Mouse (Mus musculus) limb, embryonic 10.5 days (tissue): ENCODE measurements around the gene Nemp2. TPM values are rescaled to one million over a fixed set of nuclear protein-coding genes. Genes with fewer than 3 reads are reported as not detected.
"Not testable (repeated sequence)": the region's sequence is repeated elsewhere in the genome, so short reads cannot be mapped to it uniquely, and the experiment has no call there.

Experiments
- DNase-seq: peaks from one replicate; pipeline ENCODE4 v3.0.0-alpha.2; 2017; ENCODE audit warnings: low spot score
- H3K27ac ChIP-seq: fragments of 300-500 bp; sonication (generic); 2 replicates; pipeline ENCODE4 v1.5.1; 2016; ENCODE audit warnings: mild to moderate bottlenecking
- H3K27me3 ChIP-seq: fragments of 300-500 bp; sonication (generic); 2 replicates; pipeline ENCODE4 v1.6.1; 2016; ENCODE audit warnings: low read depth, mild to moderate bottlenecking; ENCODE audit not compliant: poor library complexity, severe bottlenecking
- H3K36me3 ChIP-seq: fragments of 300-500 bp; sonication (generic); 2 replicates; pipeline ENCODE4 v1.6.1; 2016; ENCODE audit warnings: mild to moderate bottlenecking, moderate library complexity
- H3K4me1 ChIP-seq: fragments of 300-500 bp; sonication (generic); 2 replicates; pipeline ENCODE4 v1.6.1; 2016
- H3K4me3 ChIP-seq: fragments of 300-500 bp; sonication (generic); 2 replicates; pipeline ENCODE4 v1.5.1; 2016; ENCODE audit warnings: mild to moderate bottlenecking, moderate library complexity
- H3K9me3 ChIP-seq: fragments of 300-500 bp; sonication (generic); replicated peaks from 2 replicates; pipeline ENCODE4 v1.6.1; 2016; ENCODE audit warnings: mild to moderate bottlenecking
- WGBS: fragments of 180-500 bp; shearing (Covaris S2); methylation state at CpG from one replicate; pipeline ENCODE4 v1.1.7; 2016; 5-methylcytosine and 5-hydroxymethylcytosine counted together
- polyA plus RNA-seq: library from polyadenylated mRNA; unstranded; fragments of >200 nt; fragmentation: Nextera tagmentation; extraction: Ambion mirVana; gene quantifications from 2 replicates; pipeline ENCODE4 v1.2.1, GENCODE M21; 2016

Nemp2 gene
- polyA plus RNA-seq, 1 experiment from 2014 or later = 12.5 TPM

GRCm38 (mm10) chr1:52660765-52661164 is 30.3 kb downstream of the Nemp2 start:
- Histone ChIP-seq H3K4me3 (no peak overlapping the region), H3K4me1 (peaks cover 7% of the 10 kb centered on the region; the same call in 1 of the 2 replicates), H3K27ac (no peak overlapping the region), H3K9me3 (no peaks in the 10 kb centered on the region), H3K27me3 (no peaks in the 10 kb centered on the region), H3K36me3 (no peaks in the 10 kb centered on the region)
- WGBS = 87% methylated on average over 12 of the region's 12 CpGs
- DNase-seq = no peak

- no peak for DNase-seq
- Histone ChIP-seq H3K27ac (no peak overlapping the region), H3K4me3 (no peak overlapping the region), H3K9me3 (no peaks in the 10 kb centered on the region), H3K36me3 (no peaks in the 10 kb centered on the region), H3K4me1 (peaks cover 7% of the 10 kb centered on the region; the same call in 1 of the 2 replicates), H3K27me3 (no peaks in the 10 kb centered on the region)
- 92% methylated on average over 7 of the region's 7 CpGs for WGBS
Observed at GRCm38 (mm10) chr1:52663228-52663627, 32.7 kb downstream of the Nemp2 start.

GRCm38 (mm10) chr1:52668743-52669323 is 38.3 kb downstream of the Nemp2 start:
- Histone ChIP-seq H3K27me3 (no peaks in the 10 kb centered on the region), H3K4me1 (peaks cover 3% of the 10 kb centered on the region; the same call in 1 of the 2 replicates), H3K4me3 (no peak overlapping the region), H3K36me3 (no peaks in the 10 kb centered on the region), H3K27ac (no peak overlapping the region), H3K9me3 (no peaks in the 10 kb centered on the region)
- DNase-seq = no peak
- WGBS = 60% methylated on average over 7 of the region's 7 CpGs

- DNase-seq = no peak
- Histone ChIP-seq H3K9me3 (no peaks in the 10 kb centered on the region), H3K36me3 (no peaks in the 10 kb centered on the region), H3K4me3 (no peak overlapping the region), H3K27ac (no peak overlapping the region), H3K27me3 (no peaks in the 10 kb centered on the region), H3K4me1 (peaks cover 3% of the 10 kb centered on the region; the same call in 1 of the 2 replicates)
- 96% methylated on average over 1 of the region's 1 CpGs for WGBS
Observed at GRCm38 (mm10) chr1:52669931-52670330, 39.4 kb downstream of the Nemp2 start.

- DNase-seq = no peak
- no peaks in the 10 kb centered on the region for H3K9me3 ChIP-seq
- H3K27me3 ChIP-seq = no peaks in the 10 kb centered on the region
- no peaks in the 10 kb centered on the region for H3K36me3 ChIP-seq
- H3K27ac ChIP-seq = no peak overlapping the region
- H3K4me3 ChIP-seq = no peak overlapping the region
- whole genome bisulfite sequencing = 74% methylated on average over 7 of the region's 7 CpGs
- H3K4me1 ChIP-seq = peaks cover 3% of the 10 kb centered on the region; the same call in 1 of the 2 replicates
Observed at GRCm38 (mm10) chr1:52675561-52676551, 45.4 kb downstream of the Nemp2 start.

GRCm38 (mm10) chr1:52676621-52677020 is 46.1 kb downstream of the Nemp2 start:
- Histone ChIP-seq H3K36me3 (no peaks in the 10 kb centered on the region), H3K9me3 (no peaks in the 10 kb centered on the region), H3K27me3 (no peaks in the 10 kb centered on the region), H3K4me3 (no peak overlapping the region), H3K27ac (no peak overlapping the region), H3K4me1 (peaks cover 3% of the 10 kb centered on the region; the same call in 1 of the 2 replicates)
- DNase-seq = no peak
- WGBS = 88% methylated on average over 3 of the region's 3 CpGs

- H3K9me3 ChIP-seq = no peaks in the 10 kb centered on the region
- H3K27me3 ChIP-seq = no peaks in the 10 kb centered on the region
- H3K36me3 ChIP-seq = no peaks in the 10 kb centered on the region
- no peak overlapping the region for H3K27ac ChIP-seq
- H3K4me1 ChIP-seq = no peaks in the 10 kb centered on the region
- H3K4me3 ChIP-seq = no peak overlapping the region
- WGBS = 86% methylated on average over 4 of the region's 4 CpGs
- DNase-seq = no peak
Observed at GRCm38 (mm10) chr1:52683550-52683949, 53.0 kb downstream of the Nemp2 start.

- DNase-seq = no peak
- Histone ChIP-seq H3K27ac (no peak overlapping the region), H3K36me3 (no peaks in the 10 kb centered on the region), H3K9me3 (no peaks in the 10 kb centered on the region), H3K4me1 (no peaks in the 10 kb centered on the region), H3K4me3 (no peak overlapping the region), H3K27me3 (no peaks in the 10 kb centered on the region)
- WGBS = 94% methylated on average over 8 of the region's 8 CpGs
Observed at GRCm38 (mm10) chr1:52687636-52688035, 57.1 kb downstream of the Nemp2 start.

- H3K27me3 ChIP-seq, DNase-seq, H3K27ac ChIP-seq, H3K9me3 ChIP-seq, H3K36me3 ChIP-seq, H3K4me3 ChIP-seq, H3K4me1 ChIP-seq: not testable (repeated sequence)
- WGBS = 95% methylated on average over 13 of the region's 13 CpGs
Observed at GRCm38 (mm10) chr1:52694456-52694855, 64.0 kb downstream of the Nemp2 start.

Other genes starting within 250 kb of the Nemp2 start
- gene Nab1, start 130.0 kb upstream of the Nemp2 start, polyA plus RNA-seq = 6.1 and 6.7 TPM in 2 replicates
- 0.45 and 0.73 TPM in 2 replicates for gene Mfsd6, start 96.8 kb downstream of the Nemp2 start, polyA plus RNA-seq
- gene Inpp1, start 187.0 kb downstream of the Nemp2 start, polyA plus RNA-seq = 11.5 and 16.8 TPM in 2 replicates
- 20.8 and 25.8 TPM in 2 replicates for gene Hibch, start 214.2 kb downstream of the Nemp2 start, polyA plus RNA-seq